Comparison of ENCODE assay signal across 17 mouse cellular contexts in the genomic region with DNA sequence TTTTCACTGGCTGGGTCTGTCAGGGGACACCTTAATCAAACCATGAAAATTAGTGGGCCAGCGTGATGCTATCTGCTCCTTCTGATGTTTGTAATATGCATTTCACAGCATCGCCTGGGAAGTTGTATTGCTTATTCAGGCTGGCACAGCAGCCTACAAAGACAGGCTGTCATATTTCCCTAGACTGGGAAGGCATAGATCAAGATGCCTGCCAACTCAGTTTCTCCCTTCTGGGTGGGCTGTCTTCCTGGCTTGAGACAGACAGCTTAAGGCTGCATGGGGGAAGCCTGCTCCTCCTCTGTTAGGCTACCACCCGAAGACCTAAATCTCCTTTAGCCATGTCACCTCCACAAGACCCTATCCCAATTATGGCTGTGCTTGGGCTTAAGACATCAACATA.
"Had no signal": no experiment of that assay in that cellular context is flagged by ENCODE, and none has a peak within 500 bp of the region (broad histone marks: within the 10 kb centered on the region; RNA-seq: fewer than 3 reads in every experiment).

No protein-coding gene starts in this region.

- H3K36me3 ChIP-seq: liver, embryonic 13.5 days; midbrain, embryonic 12.5 days; neural tube, embryonic 12.5 days; neural tube, embryonic 15.5 days had no signal

- H3K27ac ChIP-seq: kidney, postnatal 0 days; liver, embryonic 13.5 days; midbrain, embryonic 12.5 days; neural tube, embryonic 12.5 days; neural tube, embryonic 15.5 days; stomach, postnatal 0 days had no signal

- H3K9me3 ChIP-seq: liver, embryonic 13.5 days; midbrain, embryonic 12.5 days; neural tube, embryonic 12.5 days; neural tube, embryonic 15.5 days had no signal

- H3K9ac ChIP-seq: liver, embryonic 13.5 days; midbrain, embryonic 12.5 days; neural tube, embryonic 12.5 days; neural tube, embryonic 15.5 days had no signal

- H3K4me1 ChIP-seq: liver, embryonic 13.5 days; midbrain, embryonic 12.5 days; neural tube, embryonic 12.5 days had no signal

- DNase-seq: kidney, adult 2 months; kidney, postnatal 36 days; liver, embryonic 13.5 days; lung, adult 2 months; lung, postnatal 14 days; lung, postnatal 4 days; right cerebral cortex, adult 18-20 months; right cerebral cortex, postnatal 14 days; right cerebral cortex, postnatal 4 days; thymus, adult 2 months; thymus, postnatal 14 days; thymus, postnatal 4 days had no signal

- H3K4me2 ChIP-seq: liver, embryonic 13.5 days; midbrain, embryonic 12.5 days; neural tube, embryonic 12.5 days; neural tube, embryonic 15.5 days had no signal

- H3K4me3 ChIP-seq: liver, embryonic 13.5 days; midbrain, embryonic 12.5 days; neural tube, embryonic 12.5 days; neural tube, embryonic 15.5 days had no signal

- H3K27me3 ChIP-seq: liver, embryonic 13.5 days; neural tube, embryonic 12.5 days; neural tube, embryonic 15.5 days had no signal
